Mouse (Mus musculus) forebrain, embryonic 11.5 days (tissue): ENCODE results near the gene Wdr81. TPM values are rescaled to one million over a fixed set of nuclear protein-coding genes. Genes with fewer than 3 reads are reported as not detected.

Experiments used
- ATAC-seq: fragments of 200-750 bp; cut with Nextera tagmentation; replicated peaks from 2 replicates; pipeline ENCODE4 v1.8.0; 2017; ENCODE audit warnings: moderate TSS enrichment; ENCODE audit not compliant: low FRiP score
- DNase-seq: peaks from one replicate; pipeline ENCODE4 v3.0.0-alpha.2; 2017; ENCODE audit warnings: low spot score
- H3K27ac ChIP-seq: fragments of 300-500 bp; sonication (generic); 2 replicates; pipeline ENCODE4 v1.5.1; 2014; ENCODE audit warnings: low read depth, low read length
- H3K27me3 ChIP-seq: fragments of 300-500 bp; sonication (generic); 2 replicates; pipeline ENCODE4 v1.6.1; 2014; ENCODE audit warnings: mild to moderate bottlenecking, low read length, mixed read lengths; ENCODE audit not compliant: control insufficient read depth, insufficient read depth
- H3K36me3 ChIP-seq: fragments of 300-500 bp; sonication (generic); 2 replicates; pipeline ENCODE4 v1.6.1; 2014; ENCODE audit warnings: mild to moderate bottlenecking, low read length, moderate library complexity, mixed read lengths; ENCODE audit not compliant: control insufficient read depth, insufficient read depth
- H3K4me1 ChIP-seq: fragments of 300-500 bp; sonication (generic); replicated peaks from 2 replicates; pipeline ENCODE4 v1.6.1; 2014; ENCODE audit warnings: low read length, mixed read lengths; ENCODE audit not compliant: control insufficient read depth, insufficient read depth
- H3K4me2 ChIP-seq: fragments of 300-500 bp; sonication (generic); 2 replicates; pipeline ENCODE4 v1.6.1; 2014; ENCODE audit warnings: low read depth, mild to moderate bottlenecking, low read length, moderate library complexity, mixed read lengths; ENCODE audit not compliant: severe bottlenecking
- H3K4me3 ChIP-seq: fragments of 300-500 bp; sonication (generic); 2 replicates; pipeline ENCODE4 v1.5.1; 2014; ENCODE audit warnings: low read depth, low read length
- H3K9ac ChIP-seq: fragments of 300-500 bp; sonication (generic); 2 replicates; pipeline ENCODE4 v1.6.1; 2014; ENCODE audit warnings: low read length
- H3K9me3 ChIP-seq: fragments of 300-500 bp; sonication (generic); 2 replicates; pipeline ENCODE4 v1.6.1; 2016; ENCODE audit warnings: low read length, mixed read lengths; ENCODE audit not compliant: control insufficient read depth
- WGBS: fragments of 180-500 bp; shearing (Covaris S2); extraction: QIAGEN DNeasy Blood & Tissue Kit; methylation state at CpG from one replicate; pipeline ENCODE4 v1.1.7; 2014; 5-methylcytosine and 5-hydroxymethylcytosine counted together
- polyA plus RNA-seq: library from polyadenylated mRNA; unstranded; fragments of >200 nt; fragmentation: Nextera tagmentation; extraction: Ambion mirVana; gene quantifications from 2 replicates; pipeline ENCODE4 v1.2.1, GENCODE M21; 2014

Gene Wdr81
- polyA plus RNA-seq, 1 experiment from 2014 or later = 6.5 TPM

GRCm38 (mm10) chr11:75406104-75406503 lies 48.4 kb downstream of the Wdr81 start:
- ATAC-seq = no peak
- H3K4me2 ChIP-seq = no peak overlapping the region
- no peaks in the 10 kb centered on the region for H3K36me3 ChIP-seq
- no peaks in the 10 kb centered on the region for H3K27me3 ChIP-seq
- 69% methylated on average over 4 of the region's 4 CpGs for WGBS
- no peak overlapping the region for H3K9ac ChIP-seq
- no peak for DNase-seq
- H3K9me3 ChIP-seq = no peaks in the 10 kb centered on the region
- no peaks in the 10 kb centered on the region for H3K4me1 ChIP-seq
- H3K4me3 ChIP-seq = no peak overlapping the region
- H3K27ac ChIP-seq = no peak overlapping the region

- Histone ChIP-seq H3K9ac (no peak overlapping the region), H3K27ac (no peak overlapping the region), H3K4me1 (no peaks in the 10 kb centered on the region), H3K4me3 (no peak overlapping the region), H3K36me3 (no peaks in the 10 kb centered on the region), H3K27me3 (no peaks in the 10 kb centered on the region), H3K4me2 (no peak overlapping the region), H3K9me3 (no peaks in the 10 kb centered on the region)
- 92% methylated on average over 6 of the region's 6 CpGs for WGBS
- DNase-seq (no peak), ATAC-seq (no peak)
Measured at GRCm38 (mm10) chr11:75404801-75405200, 49.7 kb downstream of the Wdr81 start.

GRCm38 (mm10) chr11:75403301-75404052 lies 51.0 kb downstream of the Wdr81 start:
- H3K27me3 ChIP-seq = no peaks in the 10 kb centered on the region
- no peak for ATAC-seq

GRCm38 (mm10) chr11:75402271-75402690 lies 52.2 kb downstream of the Wdr81 start:
- ATAC-seq (no peak), DNase-seq (no peak)
- no peaks in the 10 kb centered on the region for H3K36me3 ChIP-seq
- no peak overlapping the region for H3K27ac ChIP-seq
- H3K4me1 ChIP-seq = no peaks in the 10 kb centered on the region
- H3K27me3 ChIP-seq = no peaks in the 10 kb centered on the region
- no peak overlapping the region for H3K4me3 ChIP-seq
- H3K9ac ChIP-seq = no peak overlapping the region
- H3K4me2 ChIP-seq = no peak overlapping the region
- 74% methylated on average over 5 of the region's 5 CpGs for WGBS
- H3K9me3 ChIP-seq = no peaks in the 10 kb centered on the region

More at GRCm38 (mm10) chr11:75403301-75404052, 51.0 kb downstream of the Wdr81 start:
- no peaks in the 10 kb centered on the region for H3K36me3 ChIP-seq
- H3K4me2 ChIP-seq = no peak overlapping the region
- no peaks in the 10 kb centered on the region for H3K9me3 ChIP-seq
- no peak for DNase-seq
- H3K4me1 ChIP-seq = no peaks in the 10 kb centered on the region
- no peak overlapping the region for H3K27ac ChIP-seq
- no peak overlapping the region for H3K4me3 ChIP-seq
- no peak overlapping the region for H3K9ac ChIP-seq
- 78% methylated on average over 6 of the region's 6 CpGs for WGBS

GRCm38 (mm10) chr11:75400099-75400498 lies 54.4 kb downstream of the Wdr81 start:
- Histone ChIP-seq H3K4me2 (no peak overlapping the region), H3K27ac (no peak overlapping the region)
- WGBS = 71% methylated on average over 9 of the region's 9 CpGs

GRCm38 (mm10) chr11:75399411-75399841 lies 55.1 kb downstream of the Wdr81 start:
- Histone ChIP-seq H3K9me3 (no peaks in the 10 kb centered on the region), H3K4me2 (no peak overlapping the region), H3K36me3 (no peaks in the 10 kb centered on the region), H3K27ac (no peak overlapping the region), H3K4me3 (no peak overlapping the region), H3K27me3 (no peaks in the 10 kb centered on the region), H3K9ac (no peak overlapping the region), H3K4me1 (no peaks in the 10 kb centered on the region)
- ATAC-seq (no peak), DNase-seq (no peak)
- WGBS = 88% methylated on average over 11 of the region's 11 CpGs

More at GRCm38 (mm10) chr11:75400099-75400498, 54.4 kb downstream of the Wdr81 start:
- ATAC-seq (no peak), DNase-seq (no peak)
- Histone ChIP-seq H3K9me3 (no peaks in the 10 kb centered on the region), H3K4me3 (no peak overlapping the region), H3K9ac (no peak overlapping the region), H3K36me3 (no peaks in the 10 kb centered on the region), H3K4me1 (no peaks in the 10 kb centered on the region), H3K27me3 (no peaks in the 10 kb centered on the region)

GRCm38 (mm10) chr11:75397452-75397851 lies 57.1 kb downstream of the Wdr81 start:
- DNase-seq (no peak), ATAC-seq (no peak)
- no peak overlapping the region for H3K4me3 ChIP-seq
- no peaks in the 10 kb centered on the region for H3K36me3 ChIP-seq
- no peak overlapping the region for H3K4me2 ChIP-seq
- H3K9ac ChIP-seq = no peak overlapping the region
- WGBS = 81% methylated on average over 7 of the region's 7 CpGs
- H3K4me1 ChIP-seq = no peaks in the 10 kb centered on the region
- H3K27me3 ChIP-seq = no peaks in the 10 kb centered on the region
- no peak overlapping the region for H3K27ac ChIP-seq
- no peaks in the 10 kb centered on the region for H3K9me3 ChIP-seq

- Histone ChIP-seq H3K9ac (no peak overlapping the region), H3K27me3 (no peaks in the 10 kb centered on the region), H3K4me2 (no peak overlapping the region), H3K4me3 (no peak overlapping the region), H3K9me3 (no peaks in the 10 kb centered on the region), H3K27ac (no peak overlapping the region), H3K36me3 (no peaks in the 10 kb centered on the region), H3K4me1 (no peaks in the 10 kb centered on the region)
- no peak for ATAC-seq
- no peak for DNase-seq
- 90% methylated on average over 1 of the region's 1 CpGs for WGBS
Measured at GRCm38 (mm10) chr11:75395611-75396010, 58.9 kb downstream of the Wdr81 start.
